Mouse (Mus musculus): ENCODE measurements around the gene Klf4. TPM values are rescaled to one million over a fixed set of nuclear protein-coding genes. Genes with fewer than 3 reads are reported as not detected.

The Klf4 gene
- polyA plus RNA-seq, 1 experiment from 2014 or later, result 7.3 TPM

DNA sequence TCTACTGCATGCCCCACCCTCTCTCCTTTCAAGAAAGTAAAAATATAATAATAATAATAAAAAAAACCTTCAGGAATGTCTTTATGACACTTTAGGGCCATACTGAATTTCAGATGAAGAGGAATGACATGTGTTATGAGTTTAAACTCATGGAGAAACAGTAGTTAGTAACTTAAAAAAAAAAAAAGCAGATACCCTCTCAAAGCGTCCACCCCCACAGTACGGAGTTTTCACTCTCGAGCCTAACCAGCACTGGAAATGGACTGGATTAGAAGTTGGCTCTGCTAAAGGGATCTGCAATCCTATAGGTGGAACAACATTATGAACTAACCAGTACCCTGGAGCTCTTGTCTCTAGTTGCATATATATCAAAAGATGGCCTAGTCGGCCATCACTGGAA is 3.9 kb downstream of the Klf4 start:
- Histone ChIP-seq H3K9ac (ENCODE audit: low read depth, low read length) (no peak overlapping the region), H3K27me3 (ENCODE audit: insufficient read depth, low read length) (no peaks in the 10 kb centered on the region), H3K4me1 (replicated peaks; ENCODE audit: insufficient read depth, low read length) (peaks cover 3% of the 10 kb centered on the region; the same call in 1 of the 2 replicates), H3K27ac (no peak overlapping the region), H3K4me2 (ENCODE audit: low read length) (no peak overlapping the region), H3K4me3 (replicated peaks; ENCODE audit: low read depth, low read length) (no peak overlapping the region), H3K9me3 (replicated peaks; ENCODE audit: low read length) (no peaks in the 10 kb centered on the region), H3K36me3 (ENCODE audit: insufficient read depth, low read length) (no peaks in the 10 kb centered on the region)
- no peak for TF ChIP-seq CTCF (IDR thresholded peaks at IDR 0.05; ENCODE audit: low read depth)
- ATAC-seq (replicated peaks; ENCODE audit: low FRiP score, low read depth), result no peak
- WGBS, result 88% methylated on average over 3 of the region's 4 CpGs
- no peak for DNase-seq (ENCODE audit: low spot score)

- ATAC-seq (replicated peaks; ENCODE audit: low FRiP score, low read depth) (no peak), DNase-seq (ENCODE audit: low spot score) (no peak)
- Histone ChIP-seq H3K9me3 (replicated peaks; ENCODE audit: low read length) (no peaks in the 10 kb centered on the region), H3K9ac (ENCODE audit: low read depth, low read length) (no peak overlapping the region), H3K27ac (no peak overlapping the region), H3K27me3 (ENCODE audit: insufficient read depth, low read length) (no peaks in the 10 kb centered on the region), H3K4me3 (replicated peaks; ENCODE audit: low read depth, low read length) (no peak overlapping the region), H3K4me1 (replicated peaks; ENCODE audit: insufficient read depth, low read length) (peaks cover 3% of the 10 kb centered on the region; the same call in 1 of the 2 replicates), H3K36me3 (ENCODE audit: insufficient read depth, low read length) (no peaks in the 10 kb centered on the region), H3K4me2 (ENCODE audit: low read length) (no peak overlapping the region)
- WGBS, result 76% methylated on average over 12 of the region's 12 CpGs
- no peak for TF ChIP-seq CTCF (IDR thresholded peaks at IDR 0.05; ENCODE audit: low read depth)
These were observed 4.3 kb downstream of the Klf4 start for GRCm38 (mm10) chr4:55527931-55528330.

DNA sequence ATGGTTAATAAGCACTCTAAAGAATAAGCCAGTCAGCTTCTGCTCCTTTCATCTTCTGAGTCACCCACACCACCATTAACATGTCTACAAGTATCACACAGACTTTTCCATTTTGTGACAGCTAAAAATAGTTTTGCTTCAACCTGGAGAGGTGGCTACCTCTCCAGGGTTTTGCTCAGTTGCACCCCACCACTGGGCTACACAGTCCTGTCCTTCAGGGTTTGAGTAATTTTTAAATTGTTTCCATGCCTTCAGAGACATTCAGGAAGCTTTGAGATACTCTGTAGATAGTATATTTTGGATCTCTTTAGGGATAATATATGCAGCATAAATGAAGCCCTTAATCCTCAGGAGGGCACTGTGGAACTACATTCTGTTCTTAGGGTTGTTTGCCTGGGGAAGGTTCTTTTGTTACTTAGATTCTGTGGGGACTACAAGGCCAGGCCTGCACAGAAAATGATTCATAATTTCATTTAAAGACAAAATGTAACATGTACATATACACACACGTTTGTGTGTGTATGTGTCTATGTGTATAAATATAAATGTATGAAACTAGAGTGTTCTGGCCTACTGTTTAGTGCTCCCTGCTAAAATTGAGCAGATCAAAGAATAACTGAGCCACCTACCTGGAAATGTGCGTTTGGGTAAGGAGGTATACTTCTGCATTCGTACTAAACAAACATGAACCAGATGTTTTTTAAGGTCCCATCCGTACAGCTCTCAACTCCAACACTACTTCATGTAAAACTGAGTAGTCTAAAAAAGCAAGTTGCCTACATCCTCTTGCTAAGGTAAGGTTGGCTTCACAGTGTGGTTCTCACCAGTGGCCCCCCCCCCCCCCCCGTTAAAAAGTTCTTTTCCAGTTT is 5.8 kb downstream of the Klf4 start:
- Histone ChIP-seq H3K9me3 (replicated peaks; ENCODE audit: low read length) (no peaks in the 10 kb centered on the region), H3K4me3 (replicated peaks; ENCODE audit: low read depth, low read length) (no peak overlapping the region), H3K36me3 (ENCODE audit: insufficient read depth, low read length) (no peaks in the 10 kb centered on the region), H3K27me3 (ENCODE audit: insufficient read depth, low read length) (no peaks in the 10 kb centered on the region), H3K27ac (no peak overlapping the region), H3K4me1 (replicated peaks; ENCODE audit: insufficient read depth, low read length) (peaks cover 3% of the 10 kb centered on the region; the same call in 1 of the 2 replicates), H3K4me2 (ENCODE audit: low read length) (no peak overlapping the region), H3K9ac (ENCODE audit: low read depth, low read length) (no peak overlapping the region)
- ATAC-seq (replicated peaks; ENCODE audit: low FRiP score, low read depth), result no peak
- TF ChIP-seq CTCF (IDR thresholded peaks at IDR 0.05; ENCODE audit: low read depth), result peak; percentile 64
- 72% methylated on average over 5 of the region's 5 CpGs for WGBS
- DNase-seq (ENCODE audit: low spot score), result peak; percentile 70

GRCm38 (mm10) chr4:55523921-55524320 is 8.3 kb downstream of the Klf4 start:
- H3K27ac ChIP-seq, result no peak overlapping the region
- DNase-seq (ENCODE audit: low spot score) (no peak), ATAC-seq (replicated peaks; ENCODE audit: low FRiP score, low read depth) (no peak)
- H3K27me3 ChIP-seq (ENCODE audit: insufficient read depth, low read length), result no peaks in the 10 kb centered on the region
- H3K4me1 ChIP-seq (replicated peaks; ENCODE audit: insufficient read depth, low read length), result no peaks in the 10 kb centered on the region
- no peaks in the 10 kb centered on the region for H3K9me3 ChIP-seq (replicated peaks; ENCODE audit: low read length)
- TF ChIP-seq CTCF (IDR thresholded peaks at IDR 0.05; ENCODE audit: low read depth), result no peak
- H3K9ac ChIP-seq (ENCODE audit: low read depth, low read length), result no peak overlapping the region
- 74% methylated on average over 4 of the region's 4 CpGs for WGBS
- no peaks in the 10 kb centered on the region for H3K36me3 ChIP-seq (ENCODE audit: insufficient read depth, low read length)
- no peak overlapping the region for H3K4me2 ChIP-seq (ENCODE audit: low read length)
- no peak overlapping the region for H3K4me3 ChIP-seq (replicated peaks; ENCODE audit: low read depth, low read length)

GRCm38 (mm10) chr4:55517438-55517837 is 14.8 kb downstream of the Klf4 start:
- Histone ChIP-seq H3K9me3 (replicated peaks; ENCODE audit: low read length) (no peaks in the 10 kb centered on the region), H3K4me2 (ENCODE audit: low read length) (no peak overlapping the region), H3K36me3 (ENCODE audit: insufficient read depth, low read length) (no peaks in the 10 kb centered on the region), H3K4me3 (replicated peaks; ENCODE audit: low read depth, low read length) (no peak overlapping the region), H3K27ac (no peak overlapping the region), H3K9ac (ENCODE audit: low read depth, low read length) (no peak overlapping the region), H3K4me1 (replicated peaks; ENCODE audit: insufficient read depth, low read length) (peaks cover 4% of the 10 kb centered on the region), H3K27me3 (ENCODE audit: insufficient read depth, low read length) (no peaks in the 10 kb centered on the region)
- ATAC-seq (replicated peaks; ENCODE audit: low FRiP score, low read depth) (no peak), DNase-seq (ENCODE audit: low spot score) (no peak)
- WGBS, result 80% methylated on average over 7 of the region's 7 CpGs
- no peak for TF ChIP-seq CTCF (IDR thresholded peaks at IDR 0.05; ENCODE audit: low read depth)

GRCm38 (mm10) chr4:55516048-55516447 is 16.2 kb downstream of the Klf4 start:
- ATAC-seq (replicated peaks; ENCODE audit: low FRiP score, low read depth) (no peak), DNase-seq (ENCODE audit: low spot score) (no peak)
- no peak for TF ChIP-seq CTCF (IDR thresholded peaks at IDR 0.05; ENCODE audit: low read depth)
- H3K9me3 ChIP-seq (replicated peaks; ENCODE audit: low read length), result no peaks in the 10 kb centered on the region
- no peaks in the 10 kb centered on the region for H3K27me3 ChIP-seq (ENCODE audit: insufficient read depth, low read length)
- no peak overlapping the region for H3K4me3 ChIP-seq (replicated peaks; ENCODE audit: low read depth, low read length)
- H3K36me3 ChIP-seq (ENCODE audit: insufficient read depth, low read length), result no peaks in the 10 kb centered on the region
- H3K4me1 ChIP-seq (replicated peaks; ENCODE audit: insufficient read depth, low read length), result peaks cover 4% of the 10 kb centered on the region
- no peak overlapping the region for H3K27ac ChIP-seq
- no peak overlapping the region for H3K4me2 ChIP-seq (ENCODE audit: low read length)
- no peak overlapping the region for H3K9ac ChIP-seq (ENCODE audit: low read depth, low read length)
- WGBS, result 82% methylated on average over 8 of the region's 8 CpGs
